Mouse (Mus musculus) neural tube, embryonic 12.5 days (tissue): ENCODE data around the gene Sbno1. TPM values are rescaled to one million over a fixed set of nuclear protein-coding genes. Genes with fewer than 3 reads are reported as not detected.
"Not testable (repeated sequence)": the region's sequence is repeated elsewhere in the genome, so short reads cannot be mapped to it uniquely, and the experiment has no call there.

ENCODE experiments used
- ATAC-seq: fragments of 200-750 bp; cut with Nextera tagmentation; 2 replicates; pipeline ENCODE4 v1.8.0; 2017; ENCODE audit warnings: low read depth, mild to moderate bottlenecking, moderate TSS enrichment, moderate library complexity; ENCODE audit not compliant: low FRiP score
- H3K27ac ChIP-seq: fragments of 300-500 bp; sonication (generic); 2 replicates; pipeline ENCODE4 v1.5.1; 2016
- H3K27me3 ChIP-seq: fragments of 300-500 bp; sonication (generic); replicated peaks from 2 replicates; pipeline ENCODE4 v1.6.1; 2016; ENCODE audit warnings: mild to moderate bottlenecking
- H3K36me3 ChIP-seq: fragments of 300-500 bp; sonication (generic); 2 replicates; pipeline ENCODE4 v1.6.1; 2016; ENCODE audit warnings: mild to moderate bottlenecking
- H3K4me1 ChIP-seq: fragments of 300-500 bp; sonication (generic); 2 replicates; pipeline ENCODE4 v1.6.1; 2016
- H3K4me2 ChIP-seq: fragments of 300-500 bp; sonication (generic); replicated peaks from 2 replicates; pipeline ENCODE4 v1.6.1; 2016; ENCODE audit warnings: mild to moderate bottlenecking
- H3K4me3 ChIP-seq: fragments of 300-500 bp; sonication (generic); 2 replicates; pipeline ENCODE4 v1.5.1; 2016
- H3K9ac ChIP-seq: fragments of 300-500 bp; sonication (generic); 2 replicates; pipeline ENCODE4 v1.6.1; 2016; ENCODE audit warnings: mild to moderate bottlenecking
- H3K9me3 ChIP-seq: fragments of 300-500 bp; sonication (generic); 2 replicates; pipeline ENCODE4 v1.6.1; 2016; ENCODE audit warnings: mild to moderate bottlenecking
- WGBS: fragments of 180-500 bp; shearing (Covaris S2); methylation state at CpG from one replicate; pipeline ENCODE4 v1.1.7; 2016; 5-methylcytosine and 5-hydroxymethylcytosine counted together
- microRNA-seq: library from miRNA; unstranded; fragments of <30 nt; microRNA quantifications from one replicate; pipeline ENCODE4, GENCODE M21; 2017
- polyA plus RNA-seq: library from polyadenylated mRNA; unstranded; fragments of >200 nt; fragmentation: Nextera tagmentation; extraction: Ambion mirVana; gene quantifications from 2 replicates; pipeline ENCODE4 v1.2.1, GENCODE M21; 2016

The Sbno1 gene
- polyA plus RNA-seq, 1 experiment from 2014 or later, result 108 TPM

- not testable (repeated sequence) for H3K4me3 ChIP-seq, H3K27me3 ChIP-seq, H3K4me2 ChIP-seq, H3K9me3 ChIP-seq, ATAC-seq, H3K9ac ChIP-seq, H3K27ac ChIP-seq
- Histone ChIP-seq H3K36me3 (peaks cover 17% of the 10 kb centered on the region), H3K4me1 (peaks cover 35% of the 10 kb centered on the region)
- WGBS, result 70% methylated on average over 6 of the region's 6 CpGs
Observed at GRCm38 (mm10) chr5:124341753-124342339, 84.0 kb downstream of the Sbno1 start.

- no peaks in the 10 kb centered on the region for H3K27me3 ChIP-seq
- H3K9ac ChIP-seq, result 0 out of 2 replicates have a peak overlapping the region, but pooled peaks have one; percentile 13
- H3K36me3 ChIP-seq, result no peaks in the 10 kb centered on the region
- no peaks in the 10 kb centered on the region for H3K9me3 ChIP-seq
- H3K27ac ChIP-seq, result no peak overlapping the region
- 81% methylated on average over 8 of the region's 8 CpGs for WGBS
- ATAC-seq, result no peak
- no peak overlapping the region for H3K4me3 ChIP-seq
- no peak overlapping the region for H3K4me2 ChIP-seq
- peaks cover 52% of the 10 kb centered on the region for H3K4me1 ChIP-seq
Observed at GRCm38 (mm10) chr5:124338791-124339190, 87.0 kb downstream of the Sbno1 start.

- Histone ChIP-seq H3K36me3 (no peaks in the 10 kb centered on the region), H3K4me2 (no peak overlapping the region), H3K27me3 (no peaks in the 10 kb centered on the region), H3K9me3 (no peaks in the 10 kb centered on the region), H3K4me3 (no peak overlapping the region), H3K9ac (no peak overlapping the region), H3K27ac (no peak overlapping the region), H3K4me1 (peaks cover 55% of the 10 kb centered on the region)
- no peak for ATAC-seq
- WGBS, result 14% methylated on average over 9 of the region's 9 CpGs
Observed at GRCm38 (mm10) chr5:124337909-124338308, 87.9 kb downstream of the Sbno1 start.

- H3K27me3 ChIP-seq, result no peaks in the 10 kb centered on the region
- no peak for ATAC-seq
- H3K4me2 ChIP-seq, result no peak overlapping the region
- no peaks in the 10 kb centered on the region for H3K36me3 ChIP-seq
- H3K9ac ChIP-seq, result no peak overlapping the region
- 0 out of 2 replicates have a peak overlapping the region, but pooled peaks have one; percentile 27 for H3K27ac ChIP-seq
- H3K4me3 ChIP-seq, result no peak overlapping the region
- H3K4me1 ChIP-seq, result peaks cover 55% of the 10 kb centered on the region
- no peaks in the 10 kb centered on the region for H3K9me3 ChIP-seq
- 90% methylated on average over 9 of the region's 9 CpGs for WGBS
Observed at GRCm38 (mm10) chr5:124337103-124337502, 88.7 kb downstream of the Sbno1 start.

GRCm38 (mm10) chr5:124334392-124334791 lies 91.4 kb downstream of the Sbno1 start:
- Histone ChIP-seq H3K9ac (no peak overlapping the region), H3K36me3 (no peaks in the 10 kb centered on the region), H3K27me3 (no peaks in the 10 kb centered on the region), H3K4me2 (no peak overlapping the region), H3K27ac (peak overlapping the region; percentile 84), H3K9me3 (no peaks in the 10 kb centered on the region), H3K4me3 (no peak overlapping the region), H3K4me1 (peaks cover 45% of the 10 kb centered on the region)
- peak; percentile 87 for ATAC-seq
- 13% methylated on average over 6 of the region's 6 CpGs for WGBS

- WGBS, result 91% methylated on average over 6 of the region's 6 CpGs
- Histone ChIP-seq H3K4me1 (peaks cover 30% of the 10 kb centered on the region), H3K27me3 (no peaks in the 10 kb centered on the region), H3K9me3 (no peaks in the 10 kb centered on the region), H3K4me2 (no peak overlapping the region), H3K36me3 (no peaks in the 10 kb centered on the region), H3K27ac (no peak overlapping the region), H3K4me3 (no peak overlapping the region), H3K9ac (0 out of 2 replicates have a peak overlapping the region, but pooled peaks have one; percentile 9)
- no peak for ATAC-seq
Observed at GRCm38 (mm10) chr5:124330086-124330485, 95.7 kb downstream of the Sbno1 start.

GRCm38 (mm10) chr5:124327510-124328364 lies 98.1 kb downstream of the Sbno1 start, which contains the start of the genes Mphosph9 and 2810006K23Rik:
TSS of gene Mphosph9 (minus strand) at chr5:124327972.
TSS of gene 2810006K23Rik (plus strand) at chr5:124328089.
- no peaks in the 10 kb centered on the region for H3K27me3 ChIP-seq

GRCm38 (mm10) chr5:124326829-124327228 lies 99.0 kb downstream of the Sbno1 start:
- H3K4me1 ChIP-seq, result peaks cover 16% of the 10 kb centered on the region
- peaks cover 11% of the 10 kb centered on the region for H3K36me3 ChIP-seq
- peak overlapping the region; percentile 74 for H3K9ac ChIP-seq
- H3K27me3 ChIP-seq, result no peaks in the 10 kb centered on the region
- ATAC-seq, result no peak
- H3K4me2 ChIP-seq, result peak overlapping the region; percentile 77
- peak overlapping the region; percentile 66 for H3K4me3 ChIP-seq
- H3K27ac ChIP-seq, result no peak overlapping the region
- no peaks in the 10 kb centered on the region for H3K9me3 ChIP-seq
- 2% methylated on average over 8 of the region's 8 CpGs for WGBS

More at GRCm38 (mm10) chr5:124327510-124328364, 98.1 kb downstream of the Sbno1 start, which contains the start of the genes Mphosph9 and 2810006K23Rik:
- peak within 1 kb of the TSS; percentile 66 for H3K4me3 ChIP-seq
- H3K27ac ChIP-seq, result peak within 1 kb of the TSS; percentile 90
- no peaks in the 10 kb centered on the region for H3K9me3 ChIP-seq
- peaks cover 16% of the 10 kb centered on the region for H3K4me1 ChIP-seq
- H3K4me2 ChIP-seq, result peak within 1 kb of the TSS; percentile 77
- peak; percentile 98 for ATAC-seq
- H3K36me3 ChIP-seq, result peaks cover 9% of the 10 kb centered on the region
- WGBS, result under 1% methylated on average over 72 of the region's 72 CpGs
- H3K9ac ChIP-seq, result peak within 1 kb of the TSS; percentile 74

Small RNAs within 50 kb of the gene (microRNA-seq; reads per million reads assigned to microRNA genes)
- gene Gm27486, result 1.1 reads per million

Other genes starting within 250 kb of the Sbno1 start
- gene Pitpnm2, start 176.2 kb downstream of the Sbno1 start, polyA plus RNA-seq, result 6.3 and 7.4 TPM in 2 replicates
- 17.9 and 18.8 TPM in 2 replicates for gene Mphosph9, start 98.0 kb downstream of the Sbno1 start, polyA plus RNA-seq
- gene 2810006K23Rik, start 97.9 kb downstream of the Sbno1 start, polyA plus RNA-seq, result 21.2 and 22.9 TPM in 2 replicates
- gene Cdk2ap1, start 62.9 kb downstream of the Sbno1 start, polyA plus RNA-seq, result 293 and 314 TPM in 2 replicates
- 67.2 and 81.3 TPM in 2 replicates for gene Kmt5a, start 13.9 kb upstream of the Sbno1 start, polyA plus RNA-seq
- gene Rilpl2, start 52.4 kb upstream of the Sbno1 start, polyA plus RNA-seq, result 18.4 and 18.9 TPM in 2 replicates
- gene Snrnp35, start 57.1 kb upstream of the Sbno1 start, polyA plus RNA-seq, result 29.5 and 29.6 TPM in 2 replicates
- gene Rilpl1, start 105.4 kb upstream of the Sbno1 start, polyA plus RNA-seq, result 18.1 and 19.8 TPM in 2 replicates
- 389 and 400 TPM in 2 replicates for gene Tmed2, start 114.7 kb upstream of the Sbno1 start, polyA plus RNA-seq
- 21.9 and 22.0 TPM in 2 replicates for gene Ddx55, start 126.9 kb upstream of the Sbno1 start, polyA plus RNA-seq
- 75.7 and 76.2 TPM in 2 replicates for gene Eif2b1, start 153.1 kb upstream of the Sbno1 start, polyA plus RNA-seq
- 62.0 and 71.2 TPM in 2 replicates for gene Gtf2h3, start 153.1 kb upstream of the Sbno1 start, polyA plus RNA-seq
- gene Atp6v0a2, start 202.6 kb upstream of the Sbno1 start, polyA plus RNA-seq, result 49.3 and 52.1 TPM in 2 replicates